Mouse (Mus musculus) telencephalon, adult 2 months (tissue): ENCODE results near the gene Flvcr2.

Experiments used
- DNase-seq: peaks from one replicate; pipeline ENCODE4 v3.0.0-alpha.2; 2011; ENCODE audit warnings: low read depth, low spot score

The Flvcr2 gene

DNA sequence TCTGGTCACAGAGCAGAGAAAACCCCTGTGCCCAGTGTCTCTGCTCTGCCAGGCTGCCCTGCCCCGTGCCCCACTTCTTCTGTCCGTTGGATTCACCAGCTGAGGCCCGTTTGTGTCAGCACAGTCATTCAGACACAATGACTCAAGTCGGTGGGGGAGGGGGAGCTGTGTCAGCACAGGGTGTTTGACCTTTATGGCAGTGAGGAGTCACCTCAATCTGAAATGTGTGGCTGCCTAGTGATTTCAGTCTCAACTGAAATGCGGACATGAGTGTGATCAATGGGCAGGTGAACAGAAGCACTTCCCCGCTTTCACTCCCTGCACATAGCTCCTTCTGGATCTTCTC is 16.4 kb upstream of the Flvcr2 start:
- no peak for DNase-seq

DNA sequence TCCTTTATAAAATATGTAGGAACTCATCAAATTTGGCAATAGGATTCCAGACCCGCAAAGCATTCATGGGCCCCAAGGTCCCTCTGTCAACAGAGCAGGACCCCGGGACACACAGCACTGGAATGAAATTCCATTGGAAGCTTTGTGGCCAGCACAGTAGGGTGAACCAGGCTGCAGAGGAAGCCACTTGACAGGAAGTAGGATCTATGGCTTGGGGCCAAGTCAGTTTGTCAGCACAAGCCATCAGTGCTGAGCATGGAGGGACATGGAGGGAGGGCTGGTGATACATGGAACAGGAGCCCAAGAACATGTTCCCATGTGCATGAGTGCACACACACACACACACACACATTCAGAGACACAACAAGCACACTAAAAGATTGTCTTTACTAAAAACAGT is 10.1 kb upstream of the Flvcr2 start:
- no peak for DNase-seq

DNA sequence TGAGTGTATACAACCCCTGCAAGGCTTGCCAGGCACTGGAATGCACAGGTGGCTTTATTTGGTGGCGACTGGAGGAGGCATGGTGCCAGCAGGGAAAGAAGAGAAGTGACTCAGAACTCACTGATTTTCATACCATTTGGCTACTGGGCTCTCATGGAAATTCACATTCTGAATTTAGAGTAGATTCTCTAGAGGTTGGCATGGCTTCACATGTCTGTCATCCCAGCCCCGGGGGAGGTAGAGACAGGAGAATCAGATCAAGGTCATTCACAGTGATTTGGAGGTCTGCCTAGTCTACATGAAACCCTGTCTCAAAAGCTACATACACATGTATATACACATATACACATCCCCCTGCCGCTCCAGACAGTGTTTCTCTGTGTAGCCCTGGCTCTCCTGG is 9.4 kb upstream of the Flvcr2 start:
- peak; percentile 8 for DNase-seq

DNA sequence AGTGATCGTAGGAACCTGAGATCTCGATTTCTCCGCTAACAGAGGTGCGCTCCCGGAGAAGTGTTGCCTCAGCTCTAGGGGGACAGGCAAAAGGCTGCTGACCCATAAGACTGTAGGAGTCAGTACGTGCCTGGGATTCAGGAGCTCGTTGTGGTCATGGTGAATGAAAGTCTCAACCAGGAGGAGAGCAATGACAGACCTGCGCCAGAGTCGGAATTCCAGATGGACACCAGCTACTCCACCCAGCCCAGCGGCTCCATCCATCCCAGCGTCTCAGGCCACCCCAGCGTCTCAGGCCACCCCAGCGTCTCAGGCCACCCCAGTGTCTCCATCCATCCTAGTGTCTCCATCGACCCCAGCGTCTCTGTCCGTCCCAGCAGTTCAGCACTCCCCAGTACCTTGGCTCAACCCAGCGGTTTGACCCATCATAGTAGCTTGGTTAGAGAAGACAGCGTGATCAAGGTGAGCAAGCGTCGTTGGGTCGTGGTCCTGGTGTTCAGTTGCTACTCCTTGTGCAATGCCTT is 419 bp downstream of the Flvcr2 start:
- no peak for DNase-seq

DNA sequence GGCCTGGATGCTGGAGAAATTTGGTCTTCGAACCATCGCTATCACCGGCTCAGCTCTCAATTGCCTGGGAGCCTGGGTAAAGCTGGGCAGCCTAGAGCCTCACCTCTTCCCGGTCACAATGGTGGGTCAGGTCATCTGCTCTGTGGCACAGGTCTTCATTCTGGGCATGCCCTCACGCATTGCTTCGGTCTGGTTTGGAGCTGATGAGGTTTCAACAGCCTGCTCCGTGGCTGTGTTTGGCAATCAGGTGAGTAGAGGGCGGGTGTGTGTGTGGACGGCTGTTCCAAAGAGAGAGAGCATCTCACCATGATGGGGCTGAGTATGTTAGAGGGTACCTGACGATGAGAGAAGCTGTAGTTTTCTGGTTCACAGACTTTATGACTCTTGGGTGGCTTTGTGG is 1.0 kb downstream of the Flvcr2 start:
- no peak for DNase-seq

DNA sequence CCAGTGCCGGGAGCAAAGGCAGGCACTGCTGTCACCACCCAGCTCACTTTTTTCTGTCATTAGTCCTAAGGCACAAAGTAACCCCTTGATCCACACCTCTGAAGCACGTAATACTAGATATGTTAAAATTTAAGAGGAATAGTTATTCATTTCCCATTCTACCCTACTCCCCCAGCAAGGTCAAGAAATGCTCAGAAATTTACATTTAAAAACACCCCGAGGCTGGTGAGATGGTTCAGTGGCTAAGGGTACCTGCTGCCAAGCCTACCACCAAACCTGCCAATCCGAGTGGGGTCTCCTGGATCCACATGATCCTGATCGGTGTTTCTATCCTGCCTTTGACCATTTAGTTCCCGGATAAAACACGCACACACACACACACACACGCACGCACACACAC is 3.5 kb downstream of the Flvcr2 start:
- DNase-seq = no peak

DNA sequence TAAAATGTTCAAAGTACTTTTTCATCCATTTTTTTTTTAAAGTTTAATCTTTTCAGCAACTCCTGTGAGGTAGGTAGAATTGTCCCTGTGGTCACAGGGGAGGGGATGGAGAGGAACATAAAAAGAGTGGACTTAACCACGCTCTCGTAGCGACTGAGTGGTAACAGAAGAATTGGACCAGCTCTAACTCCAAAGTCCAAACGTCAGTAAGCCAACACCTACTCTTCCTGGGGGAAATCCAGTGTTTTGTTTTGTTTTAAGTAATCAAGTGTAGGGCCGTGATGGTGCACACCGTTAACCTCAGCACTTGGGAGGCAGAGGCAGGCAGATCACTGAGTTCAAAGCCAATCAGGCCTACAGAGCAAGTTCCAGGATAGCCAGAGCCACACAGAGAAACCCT is 5.8 kb downstream of the Flvcr2 start:
- DNase-seq = no peak

DNA sequence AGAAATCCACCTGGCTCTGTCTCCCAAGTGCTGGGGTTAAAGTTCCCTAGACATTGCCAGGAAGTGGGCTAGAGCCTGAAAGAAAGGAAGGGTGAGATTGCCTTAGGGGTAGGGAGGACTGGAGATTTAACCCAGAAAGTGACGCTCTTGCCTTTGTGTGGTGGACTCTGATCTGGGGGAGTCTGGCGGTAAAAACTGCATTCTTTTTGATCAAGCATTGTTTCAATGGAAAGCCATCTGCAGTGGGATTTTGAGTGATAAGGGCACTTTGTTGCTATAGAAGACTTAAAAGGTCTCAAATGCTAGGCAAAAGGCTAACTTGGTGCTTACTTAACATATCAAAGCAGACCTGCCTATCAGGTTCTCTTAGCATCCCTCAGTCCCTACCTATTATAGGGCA is 6.9 kb downstream of the Flvcr2 start:
- no peak for DNase-seq

DNA sequence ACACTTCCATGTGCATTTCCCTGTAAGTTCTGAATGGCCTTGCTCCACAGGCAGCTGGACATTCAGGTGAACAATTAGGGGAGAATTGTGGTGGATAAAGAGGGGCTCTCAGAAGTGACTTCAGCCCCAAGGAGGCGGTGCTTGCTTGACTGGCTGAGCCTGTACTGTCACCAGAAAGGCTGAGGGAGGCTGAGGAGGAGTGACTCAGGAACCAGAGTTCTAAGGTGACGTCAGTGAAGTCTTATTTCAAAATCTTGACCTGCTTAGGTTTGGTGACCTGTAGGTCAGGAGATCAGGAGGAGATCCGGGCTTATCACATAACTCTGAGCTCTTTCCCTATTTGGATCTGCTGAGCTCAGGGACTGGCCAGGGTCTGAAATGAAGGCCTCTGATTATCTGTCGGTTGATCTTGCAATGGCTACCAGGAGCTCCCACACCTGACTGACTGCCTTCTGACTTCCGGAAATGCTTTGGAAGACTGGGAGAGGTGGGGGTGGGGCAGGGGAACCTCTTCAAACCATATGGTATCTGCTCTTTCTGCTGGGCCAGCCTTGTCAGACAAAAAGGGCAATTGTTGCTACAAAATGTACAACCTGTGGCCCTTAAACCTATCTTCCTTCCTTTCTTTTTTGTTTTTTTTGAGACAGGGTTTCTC is 8.4 kb downstream of the Flvcr2 start:
- DNase-seq = no peak

DNA sequence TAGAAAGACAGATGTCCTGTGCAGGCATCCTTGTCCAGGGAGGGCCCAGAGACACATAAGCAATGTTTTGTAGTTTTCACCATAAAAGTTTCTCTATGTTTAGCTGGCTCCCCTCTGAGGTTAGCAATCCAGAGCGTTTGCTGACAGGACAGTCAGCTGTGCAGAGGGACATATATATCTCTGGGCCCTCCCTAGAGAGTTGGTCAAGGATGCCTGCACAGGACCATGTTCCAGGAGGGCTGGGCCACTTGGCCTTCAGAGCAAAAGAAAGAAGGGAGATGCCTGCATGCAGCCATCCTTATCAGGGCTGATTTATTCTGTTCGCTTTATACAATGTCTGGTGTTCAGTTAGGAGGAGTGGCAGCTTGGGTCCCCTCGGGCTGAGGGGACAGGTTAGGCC is 10.1 kb downstream of the Flvcr2 start:
- DNase-seq = no peak

DNA sequence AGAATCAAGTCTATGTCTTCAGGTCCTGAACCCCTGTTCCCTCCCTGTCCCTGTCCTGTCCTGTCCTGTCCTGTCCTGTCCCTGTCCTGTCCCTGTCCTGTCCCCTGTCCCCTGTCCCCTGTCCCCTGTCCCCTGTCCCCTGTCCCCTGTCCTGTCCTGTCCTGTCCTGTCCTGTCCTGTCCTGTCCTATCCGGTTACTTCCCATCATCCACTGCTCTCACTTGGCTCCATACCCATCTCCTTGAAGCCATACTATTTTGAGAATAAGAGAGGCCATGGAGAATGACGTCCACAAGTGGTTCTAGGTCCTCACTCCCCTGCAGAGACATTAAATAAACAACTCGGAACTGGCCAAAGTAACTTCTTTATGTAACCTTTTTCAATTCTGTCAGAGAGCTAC is 10.7 kb downstream of the Flvcr2 start:
- DNase-seq = no peak

DNA sequence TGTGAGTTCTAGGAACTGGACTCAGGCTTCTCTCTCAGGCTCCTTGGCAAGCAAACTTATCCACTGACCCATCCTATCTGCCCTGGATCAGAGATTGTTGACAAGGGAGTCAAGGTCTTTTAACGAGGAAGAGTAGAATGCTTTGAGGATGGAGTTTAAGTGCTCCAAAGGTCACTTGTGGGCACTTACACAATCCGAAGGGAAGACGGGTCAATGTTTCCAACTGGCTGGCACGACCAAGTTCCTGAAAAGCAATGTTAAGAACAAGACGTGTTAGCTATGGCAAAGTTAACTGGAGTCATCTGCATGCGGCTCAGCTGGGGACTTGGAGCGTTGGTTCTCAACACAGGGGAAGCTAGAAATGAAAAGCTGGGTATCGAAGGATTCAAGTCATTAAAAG is 12.4 kb downstream of the Flvcr2 start:
- no peak for DNase-seq

DNA sequence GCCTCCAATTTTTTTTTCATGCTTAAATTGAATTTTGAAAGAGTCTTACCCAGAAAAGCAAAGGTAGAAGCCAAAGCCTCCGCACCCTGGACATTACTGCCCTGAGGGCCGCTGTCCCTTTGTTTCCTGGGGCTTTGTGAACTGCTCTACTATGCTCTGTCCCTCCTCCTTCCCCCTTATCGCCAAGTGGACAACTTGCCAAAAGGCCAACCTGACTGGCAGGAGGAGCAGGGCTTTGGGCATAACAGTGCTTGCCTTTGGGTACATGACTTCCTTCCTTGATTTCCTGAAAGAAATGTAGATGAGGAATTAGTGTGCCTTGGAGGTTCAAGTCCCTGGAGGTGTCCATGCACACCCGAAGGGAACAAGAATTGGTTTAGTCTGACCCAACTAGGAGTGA is 15.1 kb downstream of the Flvcr2 start:
- DNase-seq = no peak

DNA sequence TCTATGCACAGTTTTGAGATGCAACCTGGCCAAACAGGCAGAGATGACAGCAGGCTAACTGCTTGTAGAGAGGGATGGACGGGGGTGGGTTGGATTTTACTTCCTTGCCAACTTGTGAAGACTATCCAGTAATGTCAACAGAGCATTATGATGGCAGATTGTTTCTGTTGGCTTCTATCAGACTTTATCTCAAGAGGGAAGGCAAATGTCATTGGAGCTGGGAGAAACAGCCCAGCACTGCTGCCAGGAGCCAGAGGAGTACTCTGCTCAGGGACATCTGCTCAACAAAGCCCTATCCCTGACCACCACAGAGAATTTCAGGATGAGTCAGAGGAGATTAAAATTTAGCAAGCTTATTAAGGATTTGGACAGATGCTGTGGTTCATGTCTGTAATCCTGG is 18.3 kb downstream of the Flvcr2 start:
- DNase-seq = no peak

DNA sequence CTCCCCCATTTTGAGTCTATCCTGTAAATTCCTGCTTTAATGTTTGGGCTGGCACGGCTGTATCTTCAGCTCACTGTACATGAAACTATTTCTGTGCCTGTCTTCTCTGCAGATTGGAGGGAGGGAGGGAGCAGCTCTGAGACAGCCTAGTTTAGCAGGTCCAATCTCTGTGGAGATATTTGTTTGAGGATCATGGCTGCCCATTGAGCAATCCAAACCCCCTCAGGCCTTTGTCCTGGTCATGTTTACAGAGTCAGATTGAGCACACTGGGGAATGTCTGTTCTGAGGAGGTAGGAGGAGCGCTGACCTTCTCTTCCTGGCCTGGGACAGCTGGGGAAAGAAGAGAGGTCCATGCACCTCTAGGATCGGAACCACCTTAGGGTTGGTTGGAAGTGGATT is 19.9 kb downstream of the Flvcr2 start:
- DNase-seq = no peak

DNA sequence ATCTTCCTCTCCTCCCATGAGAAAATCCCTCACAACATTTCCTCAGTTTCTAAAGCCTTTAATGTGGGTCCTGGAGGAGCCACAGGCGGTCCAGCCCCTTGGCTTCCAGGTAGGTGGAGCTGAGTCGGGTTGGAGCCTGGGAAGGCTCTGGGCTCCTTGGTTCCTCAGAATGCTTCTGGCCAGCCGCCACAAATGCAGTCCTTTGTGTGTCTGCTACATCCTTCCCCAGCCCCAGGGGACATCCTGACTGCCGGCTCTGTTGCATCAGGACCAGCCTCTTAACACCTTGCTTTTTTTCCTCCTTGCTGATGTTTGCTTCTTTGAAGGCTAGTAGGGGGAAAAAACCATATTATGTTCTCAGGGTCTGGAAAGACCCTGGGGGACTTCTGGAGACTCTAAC is 21.4 kb downstream of the Flvcr2 start:
- DNase-seq = no peak

DNA sequence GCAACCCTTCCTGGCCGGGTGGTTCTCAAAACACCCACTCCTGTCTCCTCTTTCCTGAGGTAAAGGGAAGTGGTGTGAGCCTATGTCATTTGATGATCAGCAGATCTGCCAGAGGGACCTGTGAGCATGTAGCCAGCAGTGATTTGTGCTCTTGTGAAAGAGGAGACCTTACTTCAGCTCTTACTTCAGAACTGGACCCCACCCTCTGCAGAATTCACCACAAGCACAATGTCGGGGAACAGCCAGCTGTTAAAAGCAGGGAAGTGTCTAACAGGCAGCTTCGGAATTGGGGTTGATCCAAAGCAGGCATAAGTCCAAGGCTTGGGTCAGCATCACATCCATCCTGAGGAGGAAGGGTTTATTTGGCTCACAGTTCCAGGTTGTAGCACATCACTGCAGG is 25.0 kb downstream of the Flvcr2 start:
- DNase-seq = no peak

DNA sequence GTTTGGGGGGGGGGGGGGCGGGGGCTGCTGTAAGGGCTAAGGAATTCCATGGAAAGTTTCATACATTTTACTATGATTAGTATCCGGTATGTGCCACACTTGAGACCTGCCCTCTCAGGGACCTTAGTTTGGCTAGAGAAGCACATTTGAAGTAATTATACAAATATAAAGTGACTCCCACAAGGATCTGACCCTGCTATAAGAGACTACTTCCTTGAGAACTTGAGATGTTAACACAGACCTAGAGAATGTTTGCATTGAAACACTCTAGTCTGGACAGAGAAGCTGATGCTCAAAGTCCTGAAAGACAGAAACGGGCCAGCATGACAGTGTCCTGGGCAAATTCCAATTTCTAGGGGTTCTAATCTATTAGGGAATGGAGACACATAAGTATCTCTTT is 32.6 kb downstream of the Flvcr2 start:
- DNase-seq = no peak

DNA sequence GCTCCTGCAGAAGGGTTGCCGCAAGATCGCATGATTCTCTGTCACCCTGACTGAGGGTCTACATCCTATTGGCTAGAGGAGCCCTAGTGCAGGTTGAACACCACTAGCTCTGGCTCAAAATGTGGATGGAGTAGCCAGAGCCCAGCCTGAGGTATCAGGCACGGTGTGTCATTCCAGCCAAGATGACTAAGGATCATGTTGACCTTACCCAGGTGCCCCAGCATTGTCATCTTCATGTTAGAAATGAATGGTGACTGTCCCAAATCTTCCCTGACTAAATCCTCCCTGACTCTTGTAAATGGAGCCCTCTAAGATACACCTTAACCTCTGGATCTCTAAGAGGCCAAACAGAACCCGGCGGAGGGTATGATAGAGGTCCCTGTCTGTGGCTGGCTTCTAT is 33.4 kb downstream of the Flvcr2 start:
- DNase-seq = no peak

DNA sequence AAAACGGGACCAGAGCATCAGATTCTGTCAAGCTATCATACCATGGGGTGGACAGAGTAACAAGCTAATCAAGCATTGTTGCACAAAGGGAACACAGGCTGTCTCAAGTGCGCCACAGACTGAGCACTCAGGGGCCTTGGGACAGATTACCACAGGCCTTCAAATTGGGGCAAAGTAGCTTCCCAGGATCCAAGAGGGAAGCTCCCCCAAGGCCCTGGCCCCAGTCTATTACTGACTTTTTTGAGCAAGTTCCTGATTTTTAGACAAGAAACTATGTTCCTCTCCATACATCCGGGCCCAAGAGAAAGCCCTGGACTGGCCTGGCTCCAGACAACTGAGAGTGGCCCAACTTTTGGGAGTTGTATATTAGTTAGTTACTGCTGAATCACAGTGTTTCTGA is 35.3 kb downstream of the Flvcr2 start:
- no peak for DNase-seq

DNA sequence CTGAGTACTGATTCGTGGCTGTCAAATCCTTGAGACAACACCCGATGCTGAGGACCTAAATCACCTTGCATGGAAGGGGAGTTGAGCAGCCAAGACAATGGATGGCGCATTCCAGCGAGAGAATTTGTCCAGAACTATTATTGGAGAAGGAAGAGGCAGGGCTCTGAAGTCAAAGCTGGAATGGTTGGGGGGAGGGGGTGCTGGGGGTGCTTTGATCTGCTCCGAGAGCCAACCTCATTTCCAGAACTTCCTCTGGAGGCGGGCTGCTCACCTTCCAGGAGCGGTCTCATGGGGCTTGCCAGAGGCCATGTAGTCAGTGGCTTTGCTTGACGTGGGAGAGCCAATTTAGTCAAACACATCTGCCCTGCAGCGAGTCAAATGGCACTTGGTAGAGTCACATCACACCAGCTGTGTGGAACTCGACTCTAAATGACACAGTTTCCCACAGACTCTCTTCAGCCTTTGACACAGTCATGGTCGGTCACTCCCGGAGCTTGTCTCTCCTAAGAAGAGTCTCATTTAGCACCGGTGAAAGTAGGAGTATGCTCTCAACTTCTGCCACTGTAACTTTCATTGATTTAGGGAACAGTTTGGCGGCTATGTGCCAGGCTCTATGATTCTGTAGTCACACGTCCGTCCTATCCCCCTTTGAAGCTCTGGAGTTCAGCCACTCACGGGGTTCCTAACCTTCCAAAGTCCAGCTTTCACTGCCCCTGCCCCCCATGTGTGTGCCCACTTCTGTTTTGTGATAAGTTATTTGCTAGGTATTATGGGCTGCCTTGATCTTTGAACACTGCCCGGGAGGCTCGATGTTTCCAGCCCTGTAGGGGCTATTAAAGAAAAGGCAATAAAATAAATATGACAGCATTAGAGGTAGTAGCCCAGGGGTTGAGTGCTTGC is 38.8 kb downstream of the Flvcr2 start:
- DNase-seq = no peak

DNA sequence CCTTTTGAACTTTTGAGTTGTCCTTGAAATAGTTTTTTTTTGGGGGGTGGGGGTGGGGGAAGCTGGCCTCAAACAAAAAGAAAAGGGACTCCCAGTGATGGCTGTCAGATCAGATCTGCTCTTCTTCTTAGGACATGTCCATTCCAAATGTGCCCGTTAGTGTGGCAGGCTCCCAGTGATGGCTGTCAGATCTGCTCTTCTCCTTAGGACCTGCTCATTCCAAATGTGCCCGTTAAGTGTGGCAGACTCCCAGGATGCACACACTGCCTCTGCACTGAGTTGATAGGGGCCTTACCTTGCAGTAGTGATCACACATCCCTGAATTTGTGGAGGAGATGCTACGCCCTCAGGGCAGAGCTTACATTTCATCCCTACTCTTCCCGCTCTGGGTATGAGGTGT is 45.8 kb downstream of the Flvcr2 start:
- no peak for DNase-seq

DNA sequence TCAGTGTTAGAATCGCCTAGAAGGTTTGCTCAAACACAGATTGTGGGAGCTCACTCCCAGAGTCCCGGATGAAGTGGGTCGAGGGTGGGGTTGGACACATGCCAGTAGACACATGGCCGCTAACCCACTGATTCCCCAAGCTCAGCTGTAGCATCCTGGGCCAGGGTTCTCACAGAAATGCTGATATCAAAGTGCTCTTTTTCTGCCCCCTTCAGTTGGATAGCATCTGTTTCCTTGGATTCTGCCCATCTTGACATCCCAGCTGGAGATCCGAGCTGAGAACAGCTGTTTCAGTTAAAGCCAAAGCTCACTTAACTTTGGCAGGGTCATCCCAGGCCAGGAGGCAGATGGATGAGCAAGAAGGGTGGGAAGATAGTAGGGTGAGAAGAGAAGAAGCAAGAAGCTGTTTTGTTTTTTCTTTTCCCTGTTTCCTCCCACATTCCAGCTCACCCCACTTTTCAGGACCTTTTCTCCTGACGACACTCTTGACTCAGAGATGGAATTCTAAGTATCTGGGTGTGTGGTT is 46.5 kb downstream of the Flvcr2 start:
- peak; percentile 45 for DNase-seq
